In genomic region chr19:32102976-32103300, GRCm38 (mm10) we compare ENCODE assay signal across 8 mouse cellular contexts. TPM values are rescaled to one million over a fixed set of nuclear protein-coding genes. Genes with fewer than 3 reads are reported as not detected.
A peak's percentile ranks its signal among the peaks of the same experiment; 100 is the strongest.
DNase-seq lines count a peak whose midpoint lies in the region; ATAC-seq and TF ChIP-seq lines count a peak whose summit lies in the region.

No protein-coding gene starts in this region.

- H3K4me2 ChIP-seq in heart, embryonic 15.5 days, result peak overlapping the region; percentile 42

- H3K4me3 ChIP-seq in heart, embryonic 15.5 days, result peak overlapping the region; percentile 19
- H3K4me3 ChIP-seq in cortical plate, adult 2 months (ENCODE audit: insufficient read depth, low read length), result peak overlapping the region; percentile 29
- peak overlapping the region; percentile 43 for H3K4me3 ChIP-seq in hindbrain, embryonic 10.5 days
- H3K4me3 ChIP-seq in midbrain, embryonic 10.5 days, result peak overlapping the region; percentile 44

- no peak overlapping the region for H3K9ac ChIP-seq in heart, embryonic 15.5 days

- H3K27me3 ChIP-seq in heart, embryonic 15.5 days, result no peaks in the 10 kb centered on the region
- peaks cover 10% of the 10 kb centered on the region for H3K27me3 ChIP-seq in hindbrain, embryonic 10.5 days (ENCODE audit: insufficient read depth, poor library complexity, severe bottlenecking)
- peaks cover 22% of the 10 kb centered on the region for H3K27me3 ChIP-seq in midbrain, embryonic 10.5 days (ENCODE audit: low read depth, poor library complexity, severe bottlenecking)

- DNase-seq in heart, postnatal 10 days, result no peak
- DNase-seq in hindbrain, embryonic 10.5 days (ENCODE audit: low spot score), result peak; percentile 31
- peak; percentile 27 for DNase-seq in midbrain, embryonic 10.5 days (ENCODE audit: low spot score)
- DNase-seq in urinary bladder, postnatal 14 days (ENCODE audit: low spot score), result no peak
- DNase-seq in kidney, postnatal 25 days, result no peak

- ATAC-seq in heart, embryonic 15.5 days (replicated peaks; ENCODE audit: insufficient number of reproducible peaks, insufficient read depth, low FRiP score, low read depth), result no peak
- ATAC-seq in CD4-positive, CD25-positive, alpha-beta regulatory T cell, adult 4 months, result no peak

- H3K27ac ChIP-seq in heart, embryonic 15.5 days, result no peak overlapping the region
- H3K27ac ChIP-seq in cortical plate, adult 2 months (ENCODE audit: insufficient read depth, low read length), result peak overlapping the region; percentile 27; the same call in 1 of the 2 replicates
- 0 out of 2 replicates have a peak overlapping the region, but pooled peaks have one; percentile 50 for H3K27ac ChIP-seq in hindbrain, embryonic 10.5 days
- peak overlapping the region; percentile 19; the same call in 1 of the 2 replicates for H3K27ac ChIP-seq in midbrain, embryonic 10.5 days (replicated peaks)

- no peak for TF ChIP-seq CTCF in cortical plate, adult 2 months (IDR thresholded peaks at IDR 0.05; ENCODE audit: extremely low read depth, insufficient read depth, low read length)

- TF ChIP-seq POLR2A in cortical plate, adult 2 months (IDR thresholded peaks at IDR 0.05; ENCODE audit: extremely low read depth, insufficient read depth, low read length), result no peak

- WGBS in heart, embryonic 15.5 days, result 18% methylated on average over 9 of the region's 9 CpGs
- WGBS in hindbrain, embryonic 10.5 days, result 4% methylated on average over 9 of the region's 9 CpGs
- 7% methylated on average over 9 of the region's 9 CpGs for WGBS in midbrain, embryonic 10.5 days

- intact Hi-C loops in heart, postnatal 10 days (cut with DNase I), result no loop called here

- H3K36me3 ChIP-seq in heart, embryonic 15.5 days, result no peaks in the 10 kb centered on the region
- H3K36me3 ChIP-seq in hindbrain, embryonic 10.5 days, result no peaks in the 10 kb centered on the region
- H3K36me3 ChIP-seq in midbrain, embryonic 10.5 days, result no peaks in the 10 kb centered on the region

- peaks cover 17% of the 10 kb centered on the region; the same call in 1 of the 2 replicates for H3K4me1 ChIP-seq in heart, embryonic 15.5 days (replicated peaks)
- H3K4me1 ChIP-seq in cortical plate, adult 2 months (ENCODE audit: control insufficient read depth, insufficient read depth, low read length), result peaks cover 2% of the 10 kb centered on the region; the same call in 1 of the 2 replicates
- H3K4me1 ChIP-seq in hindbrain, embryonic 10.5 days (replicated peaks), result peaks cover 17% of the 10 kb centered on the region
- peaks cover 19% of the 10 kb centered on the region for H3K4me1 ChIP-seq in midbrain, embryonic 10.5 days

- H3K9me3 ChIP-seq in heart, embryonic 15.5 days (replicated peaks), result no peaks in the 10 kb centered on the region
- H3K9me3 ChIP-seq in hindbrain, embryonic 10.5 days, result no peaks in the 10 kb centered on the region
- no peaks in the 10 kb centered on the region for H3K9me3 ChIP-seq in midbrain, embryonic 10.5 days (replicated peaks)

RNA-seq across cellular contexts. Expression of gene Asah2, which starts 5.1 kb away (rescaled TPM):
- polyA plus RNA-seq in heart, embryonic 15.5 days (2015; fragmentation: Nextera tagmentation; extraction: Ambion mirVana), result 2.4 TPM in 2 replicates
- total RNA-seq in heart, postnatal 10 days (2021), result 10 to 100 TPM; 16.7 to 19.2 TPM
- 5.8 and 6.2 TPM in 2 replicates for polyA plus RNA-seq in cortical plate, adult 2 months (2012; rRNA removed)
- polyA plus RNA-seq in hindbrain, embryonic 10.5 days (2016; fragmentation: Nextera tagmentation; extraction: Ambion mirVana), result 0.24 and 0.34 TPM in 2 replicates
- polyA plus RNA-seq in midbrain, embryonic 10.5 days (2016; fragmentation: Nextera tagmentation; extraction: Ambion mirVana), result 0.23 and 0.34 TPM in 2 replicates
- 1 to 10 TPM; 1.6 to 2.1 TPM for polyA plus RNA-seq in CD4-positive, CD25-positive, alpha-beta regulatory T cell, adult 4 months (2017; shearing (Covaris generic))

Comparison
In these comparisons a context has a peak if more than half of its experiments do, and no peak if none do; other contexts are left out.
1. DNase-seq: peak in hindbrain, embryonic 10.5 days (single experiment) and midbrain, embryonic 10.5 days (single experiment); none in heart, postnatal 10 days (0 of 2), urinary bladder, postnatal 14 days (single experiment) and kidney, postnatal 25 days (0 of 2).
2. Peak in every context shown above with its lines, with median percentiles within 50 percentile points of each other: H3K4me3 ChIP-seq.